Mouse (Mus musculus) adrenal gland, adult 2 months (tissue): ENCODE measurements at regions not wholly inside any gene's neighbourhood (a gene's known extent, or its start where the extent isn't known, plus 50 kb on each side); places are given as distances from the start of the nearest gene placed in this dataset.

Source experiments
- DNase-seq: peaks from one replicate; pipeline ENCODE4 v3.0.0; 2021

DNA sequence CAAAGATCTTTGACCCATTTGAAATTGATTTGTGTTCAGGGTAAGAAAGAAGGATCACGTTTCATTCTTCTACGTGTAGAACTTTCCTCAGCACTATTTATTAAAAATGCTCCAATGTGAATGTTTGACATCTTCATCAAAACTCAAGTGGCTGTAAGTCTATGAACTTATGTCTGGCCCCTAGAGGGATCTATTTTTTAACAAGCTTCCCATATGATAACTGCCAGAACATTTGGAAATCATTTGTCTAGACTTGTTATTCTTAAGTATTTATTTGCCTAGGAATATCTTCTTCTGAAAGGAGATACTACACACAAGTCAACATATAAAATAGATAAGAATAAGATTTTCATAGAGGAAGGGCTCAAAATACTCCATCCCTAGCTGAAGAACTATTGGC, 265.2 kb downstream of the Mreg start:
- no peak for DNase-seq

DNA sequence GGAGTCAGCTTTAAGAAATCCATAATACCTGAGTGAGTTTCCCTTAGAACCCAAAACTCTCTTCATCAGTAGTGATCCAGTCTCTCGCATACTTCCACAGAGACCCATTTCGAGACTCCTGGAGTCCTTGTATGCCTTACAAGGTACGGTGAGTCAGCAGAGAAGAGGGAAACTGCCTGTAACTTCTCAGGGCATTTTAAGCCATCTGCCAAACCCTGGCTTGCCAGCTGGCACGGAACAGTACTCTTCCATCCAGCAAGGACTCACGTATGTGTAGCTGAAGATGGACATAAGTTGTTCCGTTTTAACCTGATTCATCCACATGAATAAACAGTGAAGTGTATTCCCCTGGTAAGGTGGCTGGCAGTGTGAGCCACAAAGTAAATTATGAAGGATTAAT, 267.0 kb downstream of the Mreg start:
- DNase-seq = peak; percentile 78

DNA sequence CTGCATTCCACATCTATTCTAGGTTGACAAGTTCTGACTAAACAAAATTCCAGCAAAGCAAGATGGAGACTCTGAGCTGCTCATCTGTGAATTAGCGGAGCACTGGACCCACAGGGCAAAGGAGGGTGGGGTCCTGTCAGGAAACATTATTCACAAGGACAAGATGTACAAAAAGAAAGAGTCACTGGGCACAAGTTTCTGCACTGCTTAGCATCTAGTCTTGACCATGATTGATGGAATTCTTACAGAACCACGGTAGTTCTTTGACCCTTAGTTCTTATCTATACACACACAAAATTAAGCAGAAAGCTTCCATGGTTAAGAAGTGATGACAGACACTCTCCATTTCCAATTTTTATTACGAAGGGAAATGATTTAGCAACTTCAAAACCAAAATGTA, 267.6 kb downstream of the Mreg start:
- DNase-seq = no peak

DNA sequence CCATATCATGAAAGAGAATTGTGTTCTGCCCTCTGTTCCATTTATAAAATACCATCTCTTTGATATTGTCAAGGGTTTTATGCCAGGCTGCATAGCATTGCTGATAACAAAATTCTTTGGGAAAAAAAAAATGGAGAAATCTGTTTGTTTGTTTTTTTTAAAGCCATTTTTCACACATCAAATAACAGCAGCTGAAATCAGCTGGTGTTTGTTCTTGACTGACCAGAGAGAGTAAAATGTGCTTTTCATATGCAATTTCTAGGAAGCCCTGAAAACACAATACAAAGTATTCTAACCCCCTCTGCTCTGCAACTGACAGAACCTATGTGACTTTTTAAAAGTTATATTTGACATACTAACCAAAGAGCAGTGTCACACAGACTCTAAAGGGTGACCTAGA, 270.0 kb downstream of the Mreg start:
- DNase-seq = no peak

DNA sequence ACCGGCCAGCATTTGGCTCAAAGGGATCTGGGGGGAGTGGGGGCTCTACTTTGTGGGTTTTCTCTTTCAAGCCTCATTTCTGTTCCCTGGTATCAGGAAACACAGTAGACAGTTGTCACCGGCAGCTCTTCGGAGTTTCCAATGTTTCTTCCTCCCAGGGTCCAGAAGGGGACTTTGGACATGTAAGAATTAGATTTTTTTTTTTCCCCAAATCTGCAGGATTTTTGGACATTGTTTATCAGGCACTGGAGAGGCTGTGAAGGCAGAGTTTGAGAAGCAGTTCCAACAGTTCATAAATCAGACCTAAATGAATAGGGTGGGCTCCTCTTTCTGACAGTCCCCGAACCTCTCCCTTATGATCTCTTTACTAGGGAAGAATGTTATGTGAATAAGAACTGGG, 270.4 kb downstream of the Mreg start:
- no peak for DNase-seq

DNA sequence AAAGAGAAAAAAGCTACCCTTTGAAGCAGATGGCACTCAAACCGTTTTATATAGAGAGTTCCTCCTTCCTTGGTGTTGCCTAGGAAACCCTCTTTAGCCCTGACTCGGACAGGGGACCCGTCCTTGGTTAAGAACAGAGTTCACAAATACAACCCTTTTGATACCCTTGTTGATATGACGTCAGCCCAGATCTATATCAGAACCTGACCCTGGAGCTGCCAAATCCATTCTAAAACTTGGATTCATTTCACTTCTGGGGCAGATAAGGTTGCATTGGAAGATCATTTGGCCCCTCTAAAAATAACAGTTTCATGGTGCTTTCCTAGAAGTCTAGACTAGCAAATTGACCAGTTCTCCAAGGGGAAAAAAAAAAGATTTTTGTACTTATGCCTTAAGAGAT, 271.2 kb downstream of the Mreg start:
- DNase-seq = peak; percentile 22

DNA sequence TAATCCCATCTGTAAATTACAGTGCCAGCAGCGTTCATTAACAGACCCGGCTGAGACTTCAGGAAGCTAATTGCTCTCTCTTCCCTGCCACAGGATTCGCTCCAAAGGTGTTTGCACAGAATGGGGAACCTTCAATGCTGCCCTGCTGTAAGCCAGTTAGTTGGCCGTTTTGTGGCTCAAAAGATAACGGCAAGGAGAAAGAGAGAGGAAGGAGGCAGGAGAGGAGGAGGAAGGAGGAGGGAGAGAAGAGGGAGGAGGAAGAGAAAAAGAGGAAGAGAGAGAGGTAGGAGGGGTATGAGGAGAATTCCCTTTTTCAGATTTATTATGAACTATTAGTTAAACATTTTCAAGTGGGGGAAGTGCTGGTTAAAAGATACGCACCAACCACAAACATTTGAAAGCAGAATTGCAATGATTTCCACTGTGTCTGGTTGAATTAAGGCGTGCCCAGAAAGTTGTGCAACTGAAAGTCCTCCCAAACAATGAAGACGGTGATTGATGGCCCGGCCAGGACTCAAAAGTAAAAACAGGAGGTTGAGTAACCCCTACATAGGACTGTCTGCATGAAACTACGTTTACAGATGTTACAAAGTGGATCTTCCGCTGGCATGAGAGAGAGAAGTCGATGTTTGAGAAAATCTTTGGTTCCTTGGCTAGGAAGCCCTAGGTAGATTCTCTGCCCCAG, 273.6 kb downstream of the Mreg start:
- DNase-seq = peak; percentile 42

DNA sequence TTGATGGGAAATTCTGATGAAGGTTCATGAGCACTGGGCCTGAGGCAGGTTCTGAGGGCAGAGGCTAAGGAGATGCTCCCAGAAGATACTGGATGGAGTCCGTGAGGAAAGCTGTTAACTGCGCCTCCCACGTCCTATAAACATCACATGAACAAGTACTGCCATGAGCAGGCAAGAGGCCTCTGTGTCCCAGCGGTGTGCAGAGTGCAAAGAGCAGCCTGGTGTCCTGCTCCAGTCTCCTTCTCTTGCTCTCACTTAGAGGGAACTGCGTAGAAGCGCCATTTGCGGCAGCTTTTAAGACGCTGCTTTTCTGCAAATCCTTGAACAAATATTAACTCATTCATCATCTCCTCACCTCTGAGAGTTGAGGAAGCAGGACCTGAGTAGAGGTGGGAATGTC, 274.2 kb downstream of the Mreg start:
- no peak for DNase-seq

DNA sequence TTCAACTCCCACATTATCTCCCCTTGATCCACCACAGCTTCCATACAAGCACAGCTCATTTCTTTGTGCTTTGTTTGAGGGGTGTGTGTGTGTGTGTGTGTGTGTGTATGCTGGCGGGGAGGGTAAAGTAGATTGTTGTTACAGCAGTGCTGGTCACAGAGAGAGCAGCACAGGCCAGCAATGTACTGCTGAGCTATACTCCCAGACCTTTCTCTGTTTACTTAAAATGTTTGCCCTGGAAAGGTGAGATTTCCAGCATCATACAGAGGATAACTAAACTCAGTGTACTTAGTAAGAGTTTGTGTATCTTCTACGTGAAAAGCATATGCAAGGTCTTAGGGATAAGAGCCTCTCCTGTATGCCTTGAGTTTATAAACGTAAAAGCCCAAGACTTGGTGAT, 274.9 kb downstream of the Mreg start:
- DNase-seq = no peak

DNA sequence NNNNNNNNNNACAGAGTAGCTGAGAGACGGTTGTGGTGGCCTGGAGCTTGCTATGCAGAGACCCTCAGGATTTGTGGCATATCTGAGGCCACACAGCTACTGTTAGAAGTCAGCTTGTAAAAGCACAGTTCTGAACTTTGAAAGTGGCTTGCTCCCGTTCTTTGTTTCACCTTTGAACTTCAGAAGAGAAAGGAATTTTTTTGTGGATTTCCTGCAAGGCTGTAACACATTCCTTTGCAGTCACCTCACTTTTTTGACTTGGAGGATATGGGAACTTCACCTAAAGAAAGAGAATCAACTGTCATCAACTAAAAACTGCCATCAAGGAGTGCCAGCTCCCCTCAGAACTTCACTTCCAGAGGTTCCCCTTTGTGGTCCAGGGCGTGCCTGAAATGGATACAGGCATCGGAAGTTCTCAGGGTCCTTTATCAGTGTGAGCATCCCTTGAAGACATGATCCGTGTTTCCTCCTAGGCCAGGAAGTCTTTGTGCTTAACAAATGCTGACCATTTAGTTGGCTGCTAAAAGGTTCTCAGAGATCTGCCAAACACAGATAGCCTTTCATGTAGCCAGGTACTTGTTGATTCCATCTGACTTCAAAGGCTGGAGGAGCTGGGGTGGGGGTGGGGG, 275.5 kb downstream of the Mreg start:
- no peak for DNase-seq

DNA sequence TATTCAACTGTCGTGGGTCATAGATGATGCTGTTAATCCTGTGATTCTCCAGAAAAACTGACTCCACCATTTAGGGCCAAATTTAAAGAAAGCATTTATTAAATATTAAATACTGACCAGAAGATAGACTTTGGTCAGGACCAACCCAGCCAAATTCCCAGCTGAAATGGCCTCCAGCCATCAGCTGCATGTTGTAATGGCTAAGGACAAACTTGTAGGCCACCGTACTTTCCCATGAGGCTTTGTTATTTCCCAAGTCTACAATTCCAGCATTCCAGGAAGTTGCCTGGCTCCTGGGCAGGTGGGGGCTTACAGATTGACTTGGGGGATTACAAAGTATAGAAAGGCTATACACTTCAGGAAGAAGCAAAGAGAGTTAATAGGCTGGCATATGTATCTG, 272.5 kb upstream of the Fn1 start:
- DNase-seq = no peak

DNA sequence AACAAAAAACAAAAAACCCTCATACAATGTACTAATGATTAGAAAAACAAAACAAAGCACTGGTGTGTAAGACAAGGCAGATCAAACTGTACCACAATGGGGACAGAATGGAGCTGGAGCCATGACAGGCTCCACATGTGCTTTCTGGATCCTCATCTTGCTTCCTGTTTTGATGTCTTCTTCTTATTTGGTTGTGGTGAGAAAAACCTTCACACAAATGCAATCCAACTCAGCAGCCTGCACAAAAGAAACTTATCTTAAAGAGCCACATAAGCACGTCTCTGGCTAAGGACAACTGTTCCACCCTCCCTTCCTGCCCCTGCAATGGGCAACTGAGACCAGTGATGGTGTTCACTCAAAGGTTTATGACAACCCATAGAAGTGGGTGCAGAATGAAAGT, 271.9 kb upstream of the Fn1 start:
- DNase-seq = no peak

DNA sequence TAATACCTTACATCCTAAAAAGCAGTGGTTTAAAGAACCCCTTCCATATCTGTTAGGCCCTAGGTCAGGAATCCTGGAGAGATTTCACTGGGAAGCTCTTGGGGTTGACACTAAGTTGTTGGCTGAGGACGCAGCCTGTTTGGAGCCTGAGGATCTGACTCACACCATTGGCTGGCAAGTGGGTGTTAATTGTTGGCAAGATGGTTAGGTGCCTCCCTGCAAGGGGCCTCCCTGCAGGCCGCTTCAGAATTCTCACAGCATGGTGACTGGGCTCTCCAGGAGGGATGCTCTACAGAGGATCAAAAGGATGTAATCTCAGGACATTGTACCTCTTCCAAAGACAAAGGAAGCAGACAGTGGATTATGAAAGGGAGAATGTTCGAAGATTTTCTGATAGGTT, 270.7 kb upstream of the Fn1 start:
- DNase-seq = no peak

DNA sequence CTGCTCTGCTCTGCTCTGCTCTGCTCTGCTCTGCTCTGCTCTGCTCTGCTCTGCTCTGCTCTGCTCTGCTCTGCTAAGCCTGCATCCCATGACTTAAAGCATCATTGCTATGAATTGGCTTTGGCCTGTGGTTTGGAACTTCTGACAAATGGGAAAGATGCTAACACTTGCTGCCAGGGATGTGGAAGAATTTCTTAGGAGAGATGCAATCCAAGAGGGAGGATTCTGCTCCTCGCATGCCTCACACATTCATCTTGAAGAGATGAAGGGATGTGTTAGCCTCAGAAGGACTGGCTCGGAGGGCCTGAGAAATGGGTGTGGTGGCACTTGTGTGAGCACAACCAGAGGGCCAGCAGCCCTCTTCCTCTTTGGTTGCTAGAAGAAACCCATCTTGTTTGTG, 268.5 kb upstream of the Fn1 start:
- no peak for DNase-seq

DNA sequence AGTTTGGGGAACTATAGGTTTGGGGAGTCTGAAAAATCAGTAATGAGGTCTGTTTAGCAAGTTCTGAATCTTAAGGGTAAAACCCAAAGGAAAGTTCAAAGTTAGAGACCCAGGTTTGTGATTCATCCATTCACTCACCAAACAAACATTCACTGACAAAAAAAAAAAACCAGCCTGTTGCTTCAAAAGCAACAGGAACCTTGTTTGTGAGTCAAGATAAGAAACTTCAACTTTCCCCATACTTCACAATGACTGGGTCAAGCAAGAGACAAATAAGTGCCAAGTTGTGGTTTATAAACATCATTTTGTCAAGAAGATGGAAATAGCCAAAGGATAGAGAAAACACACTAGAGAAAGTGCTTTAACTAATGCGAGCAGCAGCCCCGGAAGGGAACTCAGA, 266.9 kb upstream of the Fn1 start:
- no peak for DNase-seq

DNA sequence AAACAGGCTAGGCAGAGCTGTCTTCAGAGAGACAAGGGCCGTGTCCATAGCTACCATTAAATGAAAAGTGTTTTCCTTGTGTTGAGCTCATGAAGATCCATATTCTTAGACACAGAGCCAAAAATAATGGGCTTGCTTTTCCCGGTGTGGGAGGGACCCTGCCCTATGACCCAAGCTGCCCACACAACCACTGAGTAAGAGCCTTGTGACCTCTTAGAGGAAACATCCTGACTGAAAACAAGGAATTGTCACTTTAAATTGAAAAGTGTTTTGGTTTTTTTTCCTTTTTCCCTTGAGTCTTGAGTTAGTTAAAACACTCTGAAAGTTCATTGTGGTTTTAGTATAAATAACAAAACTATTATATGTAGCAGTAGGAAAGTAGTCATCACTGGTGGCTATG, 264.0 kb upstream of the Fn1 start:
- no peak for DNase-seq

DNA sequence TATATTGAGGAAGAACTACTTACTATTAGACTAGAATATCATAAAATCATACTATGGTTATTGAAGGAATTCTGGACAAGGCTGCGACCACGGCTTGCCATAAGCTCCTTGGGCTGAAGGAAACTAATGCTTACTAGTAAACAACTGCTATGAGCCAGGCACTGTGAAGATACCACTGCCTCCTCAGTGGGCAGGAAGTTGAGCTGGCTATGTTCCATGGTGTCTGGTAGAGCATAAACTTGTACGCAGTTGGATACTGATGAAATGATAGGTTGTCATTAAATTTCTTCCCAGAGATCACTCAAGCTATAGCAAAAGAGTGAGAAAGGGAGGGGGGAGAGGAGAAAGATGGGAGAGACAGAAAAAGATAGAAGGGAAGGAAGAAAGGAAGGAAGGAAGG, 261.4 kb upstream of the Fn1 start:
- DNase-seq = no peak

DNA sequence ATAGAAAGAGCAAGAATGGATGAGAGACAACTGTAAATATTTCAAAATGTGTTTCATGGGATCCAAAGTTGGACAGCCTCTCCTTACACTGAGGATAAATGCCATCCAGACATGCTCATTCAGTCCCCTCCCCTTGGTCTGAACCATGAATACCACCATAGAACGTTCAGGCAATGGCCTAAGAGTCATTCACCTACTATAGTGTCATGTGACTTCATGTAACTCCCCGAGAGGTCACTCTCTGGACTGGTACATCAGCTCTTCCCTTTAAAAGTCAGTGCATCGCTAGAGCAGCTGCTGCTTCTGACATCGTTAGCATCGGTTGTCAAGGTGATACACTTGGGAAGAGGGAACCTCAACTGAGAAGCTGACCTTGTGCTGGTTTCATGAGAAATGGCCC, 260.2 kb upstream of the Fn1 start:
- no peak for DNase-seq

DNA sequence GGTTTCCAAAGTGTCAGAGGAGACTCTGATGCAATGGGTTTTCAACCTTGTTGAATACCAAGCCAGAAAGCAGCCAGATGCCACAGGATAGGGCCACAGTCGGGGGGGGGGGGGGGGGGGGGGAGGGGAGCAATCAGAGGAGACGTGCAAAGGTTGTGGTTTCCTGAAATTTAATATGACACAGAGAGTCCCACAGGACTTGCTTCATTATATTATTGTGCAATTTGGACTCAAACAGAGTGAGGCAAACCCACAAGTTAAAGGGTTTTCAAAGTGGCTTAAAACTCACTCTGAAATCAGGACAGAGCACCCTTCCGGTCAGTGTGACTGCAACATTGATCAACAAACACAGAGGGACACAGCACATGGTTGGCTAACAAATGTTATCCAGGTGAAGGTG, 259.4 kb upstream of the Fn1 start:
- DNase-seq = peak; percentile 17

DNA sequence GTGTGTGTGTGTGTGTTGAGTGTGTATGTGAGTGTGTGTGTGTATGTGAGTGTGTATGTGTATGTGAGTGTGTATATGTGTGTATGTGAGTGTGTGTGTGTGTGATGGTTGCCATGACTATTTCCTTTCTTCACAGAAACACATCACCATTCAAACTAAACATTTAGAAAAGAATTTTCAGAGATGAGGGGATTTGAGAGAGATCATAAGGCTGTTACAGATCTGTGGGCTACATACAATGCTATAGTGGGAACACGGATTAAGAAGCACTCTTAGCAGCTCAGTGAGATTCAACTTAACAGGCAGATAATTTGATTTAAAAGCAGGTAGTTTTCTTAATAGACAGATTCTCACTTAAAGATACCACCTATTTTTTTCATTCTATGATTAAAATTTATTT, 257.1 kb upstream of the Fn1 start:
- no peak for DNase-seq

DNA sequence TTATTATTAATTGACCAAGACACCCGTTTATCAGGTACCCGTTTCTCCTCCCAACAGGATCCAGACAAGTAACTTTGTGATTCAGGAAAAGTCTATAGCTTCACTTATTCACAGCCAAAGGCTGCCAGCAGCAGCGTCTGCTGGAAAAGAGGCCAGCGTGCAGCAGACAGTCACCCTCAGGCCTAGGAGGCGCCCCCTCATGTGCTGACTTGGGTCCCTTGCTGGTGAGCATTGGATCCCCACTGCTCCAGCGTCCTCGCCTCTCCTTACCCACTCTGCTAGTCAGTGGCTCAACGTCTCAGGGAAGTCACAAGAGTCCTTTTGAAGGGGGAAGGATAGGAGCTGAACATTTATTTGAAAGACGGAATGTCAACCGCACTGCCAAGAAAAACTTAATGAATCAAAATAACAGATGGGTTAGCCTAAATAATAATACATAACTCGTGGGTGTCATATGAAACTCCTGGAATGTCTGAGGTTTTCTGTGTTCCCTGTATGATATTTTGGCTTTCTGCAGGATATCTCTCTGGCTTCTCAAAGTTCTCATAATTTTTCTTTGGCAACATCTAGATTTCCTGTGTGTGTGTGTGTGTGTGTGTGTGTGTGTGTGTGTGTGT, 256.6 kb upstream of the Fn1 start:
- no peak for DNase-seq

DNA sequence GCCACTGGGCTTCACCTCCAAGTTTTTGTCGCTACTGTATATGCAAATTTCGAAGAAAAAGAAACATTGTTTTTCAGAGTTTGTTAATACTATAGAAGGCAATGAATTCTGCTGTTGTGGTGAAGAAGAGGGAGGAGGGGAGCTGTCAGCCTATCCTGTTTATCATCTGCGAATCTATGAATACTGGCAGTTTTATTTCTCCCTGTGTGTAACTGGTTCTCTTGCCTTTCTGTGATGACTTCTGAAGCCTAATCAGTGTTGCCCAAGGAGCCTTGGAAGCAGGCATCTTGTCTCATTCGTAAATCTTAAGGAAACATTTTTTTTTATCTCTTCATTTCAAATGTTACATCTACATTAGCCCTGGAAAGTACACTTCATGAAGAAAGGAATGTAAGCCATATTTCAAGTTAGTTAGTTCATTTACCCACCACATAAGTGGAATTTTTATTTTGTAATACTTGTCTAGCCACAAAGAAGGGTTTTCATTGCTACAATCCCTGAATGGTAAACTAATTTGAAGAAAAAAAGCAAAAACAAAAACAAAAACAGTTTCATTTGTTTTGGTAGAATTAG, 251.5 kb upstream of the Fn1 start:
- DNase-seq = no peak
